10 mouse cellular contexts compared by ENCODE assay signal in the genomic region with DNA sequence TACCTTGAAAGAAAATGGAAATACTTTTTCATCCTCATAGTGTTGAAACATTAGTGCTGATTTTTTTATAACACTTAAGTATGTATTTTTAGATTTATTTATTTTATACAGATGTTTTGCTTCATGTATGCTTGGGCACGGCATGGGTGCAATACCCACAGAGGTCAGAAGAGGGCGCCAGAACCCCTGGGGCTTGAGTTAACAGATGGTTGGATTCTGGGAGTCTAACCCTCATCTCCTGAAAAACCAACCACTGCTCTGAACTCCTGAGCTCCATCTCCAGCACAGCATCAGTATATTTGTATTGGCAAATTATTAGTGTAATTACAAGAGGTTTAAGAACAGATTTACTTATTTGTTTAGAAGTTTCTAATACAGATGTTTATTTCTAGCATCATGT. TPM values are rescaled to one million over a fixed set of nuclear protein-coding genes. Genes with fewer than 3 reads are reported as not detected.
DNase-seq lines count a peak whose midpoint lies in the region; ATAC-seq and TF ChIP-seq lines count a peak whose summit lies in the region.
"Had no signal": no experiment of that assay in that cellular context is flagged by ENCODE, and none has a peak within 500 bp of the region (broad histone marks: within the 10 kb centered on the region; RNA-seq: fewer than 3 reads in every experiment).

No protein-coding gene starts in this region.

- intact Hi-C loops in gastrocnemius, postnatal 14 days (cut with DNase I; ENCODE audit: low total_unique reads) = no loop called here

- no peaks in the 10 kb centered on the region for H3K9me3 ChIP-seq in kidney, embryonic 16.5 days (ENCODE audit: low read length)
- no peaks in the 10 kb centered on the region for H3K9me3 ChIP-seq in G1E (replicated peaks)
- H3K9me3 ChIP-seq: embryonic facial prominence, embryonic 15.5 days; lung, embryonic 15.5 days had no signal

- no peak for TF ChIP-seq POLR2A in cerebellum, adult 2 months (IDR thresholded peaks at IDR 0.05; ENCODE audit: borderline replicate concordance, insufficient read depth, low read length)

- no peaks in the 10 kb centered on the region for H3K27me3 ChIP-seq in kidney, embryonic 16.5 days (ENCODE audit: insufficient read depth, low read length)
- 0 out of 2 replicates have a peak, but pooled peaks cover 3% of the 10 kb centered on the region for H3K27me3 ChIP-seq in G1E (ENCODE audit: insufficient read depth, low read length)
- no peaks in the 10 kb centered on the region for H3K27me3 ChIP-seq in cerebellum, adult 2 months (ENCODE audit: control insufficient read depth, insufficient read depth, low read length)
- H3K27me3 ChIP-seq: embryonic facial prominence, embryonic 15.5 days; lung, embryonic 15.5 days had no signal

- no peak overlapping the region for H3K4me2 ChIP-seq in kidney, embryonic 16.5 days (replicated peaks; ENCODE audit: low read depth, low read length)
- H3K4me2 ChIP-seq: embryonic facial prominence, embryonic 15.5 days; lung, embryonic 15.5 days had no signal

- TF ChIP-seq CTCF in G1E (IDR thresholded peaks at IDR 0.05; ENCODE audit: low read depth, low read length) = peak; percentile 77
- peak; percentile 81 for TF ChIP-seq CTCF in cerebellum, adult 2 months (IDR thresholded peaks at IDR 0.05; ENCODE audit: borderline replicate concordance, insufficient read depth, low read depth, low read length)

- H3K9ac ChIP-seq in kidney, embryonic 16.5 days (replicated peaks; ENCODE audit: low read length) = no peak overlapping the region
- H3K9ac ChIP-seq: embryonic facial prominence, embryonic 15.5 days; lung, embryonic 15.5 days had no signal

- ATAC-seq in kidney, embryonic 16.5 days (ENCODE audit: low FRiP score, low TSS enrichment) = no peak
- ATAC-seq in G1E (ENCODE audit: extremely low read depth, insufficient number of reproducible peaks, low FRiP score, poor library complexity, severe bottlenecking) = no peak

- WGBS in kidney, embryonic 16.5 days = 5% methylated on average over 2 of the region's 2 CpGs
- WGBS in cerebellum, adult 2 months = 5% methylated on average over 2 of the region's 2 CpGs

- peak; percentile 55 for DNase-seq in kidney, adult 11 months
- no peak for DNase-seq in G1E (ENCODE audit: low spot score)
- peak in 1 of 2 experiments; percentile 64 for DNase-seq in cerebellum, adult 2 months
- DNase-seq in gastrocnemius, postnatal 14 days = peak; percentile 60
- DNase-seq in layer of hippocampus, postnatal 10 days (ENCODE audit: low spot score in 2 of 2) = peak; percentile 62 to 66
- DNase-seq in naive thymus-derived CD4-positive, alpha-beta T cell, adult 2 months (ENCODE audit: low read depth) = peak; percentile 90
- DNase-seq in testis, postnatal 14 days (ENCODE audit: low spot score) = peak; percentile 31

- no peaks in the 10 kb centered on the region for H3K36me3 ChIP-seq in kidney, embryonic 16.5 days (ENCODE audit: insufficient read depth, low read length)
- no peaks in the 10 kb centered on the region for H3K36me3 ChIP-seq in G1E (replicated peaks)
- H3K36me3 ChIP-seq: embryonic facial prominence, embryonic 15.5 days; lung, embryonic 15.5 days had no signal

- no peaks in the 10 kb centered on the region for H3K4me1 ChIP-seq in kidney, embryonic 16.5 days (ENCODE audit: insufficient read depth, low read length)
- no peaks in the 10 kb centered on the region; the same call in 1 of the 2 replicates for H3K4me1 ChIP-seq in G1E (ENCODE audit: insufficient read depth, low read depth, low read length)
- H3K4me1 ChIP-seq in cerebellum, adult 2 months (ENCODE audit: control insufficient read depth, insufficient read depth, low read length) = no peaks in the 10 kb centered on the region
- H3K4me1 ChIP-seq: embryonic facial prominence, embryonic 15.5 days had no signal

- H3K27ac ChIP-seq in kidney, embryonic 16.5 days (ENCODE audit: low read length) = no peak overlapping the region
- no peak overlapping the region for H3K27ac ChIP-seq in cerebellum, adult 2 months (ENCODE audit: insufficient read depth, low read length)
- H3K27ac ChIP-seq: embryonic facial prominence, embryonic 15.5 days; lung, embryonic 15.5 days had no signal

- H3K4me3 ChIP-seq in kidney, embryonic 16.5 days (ENCODE audit: low read length) = no peak overlapping the region
- H3K4me3 ChIP-seq in G1E (ENCODE audit: low read depth, low read length) = no peak overlapping the region
- H3K4me3 ChIP-seq in cerebellum, adult 2 months (replicated peaks; ENCODE audit: insufficient read depth, low read depth, low read length) = no peak overlapping the region
- H3K4me3 ChIP-seq: embryonic facial prominence, embryonic 15.5 days; lung, embryonic 15.5 days had no signal

RNA-seq across cellular contexts. Expression of a gene that starts 16.2 kb away (rescaled TPM):
- polyA plus RNA-seq in kidney, embryonic 16.5 days (2015; fragmentation: Nextera tagmentation; extraction: Ambion mirVana) = not detected in 2 replicates
- total RNA-seq in G1E (2014; fragmentation: Nextera tagmentation) (not detected in 2 replicates), G1E (2017) (not detected in 2 replicates)
- polyA plus RNA-seq in G1E (2012) = not detected in 2 replicates
- polyA plus RNA-seq in cerebellum, adult 2 months (2012; rRNA removed) = not detected in 2 replicates
- total RNA-seq in gastrocnemius, postnatal 14 days (2021) = not detected
- not detected for total RNA-seq in layer of hippocampus, postnatal 10 days (2021)
- polyA plus RNA-seq: embryonic facial prominence, embryonic 15.5 days; lung, embryonic 15.5 days had no signal

RNA-seq across cellular contexts. Expression of a gene that starts 16.2 kb away (rescaled TPM):
- 95.4 and 97.6 TPM in 2 replicates for polyA plus RNA-seq in kidney, embryonic 16.5 days (2015; fragmentation: Nextera tagmentation; extraction: Ambion mirVana)
- total RNA-seq in G1E (2014; fragmentation: Nextera tagmentation) (63.5 and 64.7 TPM in 2 replicates), G1E (2017) (95.4 and 115 TPM in 2 replicates)
- polyA plus RNA-seq in G1E (2012) = 5.6 and 6.3 TPM in 2 replicates
- polyA plus RNA-seq in cerebellum, adult 2 months (2012; rRNA removed) = 43.6 and 44.7 TPM in 2 replicates
- 10 to 100 TPM; 51.0 to 57.1 TPM for total RNA-seq in gastrocnemius, postnatal 14 days (2021)
- 100 to 1,000 TPM; 102 to 104 TPM for total RNA-seq in layer of hippocampus, postnatal 10 days (2021)

RNA-seq across cellular contexts. Expression of a gene that starts 16.9 kb away (rescaled TPM):
- polyA plus RNA-seq in kidney, embryonic 16.5 days (2015; fragmentation: Nextera tagmentation; extraction: Ambion mirVana) = 1.3 and 1.4 TPM in 2 replicates
- not detected in 2 replicates for total RNA-seq in G1E (2014; fragmentation: Nextera tagmentation)
- total RNA-seq in G1E (2017) = 0.33 and 0.46 TPM in 2 replicates
- polyA plus RNA-seq in G1E (2012) = 0.08 and 0.22 TPM in 2 replicates
- 0.59 and 1.2 TPM in 2 replicates for polyA plus RNA-seq in cerebellum, adult 2 months (2012; rRNA removed)
- under 1 TPM in 1 of 2 experiments, not detected in 1; 0.41 TPM for total RNA-seq in gastrocnemius, postnatal 14 days (2021)
- total RNA-seq in layer of hippocampus, postnatal 10 days (2021) = 1 to 10 TPM; 1.2 to 1.3 TPM

RNA-seq across cellular contexts. Expression of a gene that starts 21.4 kb away (rescaled TPM):
- polyA plus RNA-seq in kidney, embryonic 16.5 days (2015; fragmentation: Nextera tagmentation; extraction: Ambion mirVana) = 0.31 and 0.36 TPM in 2 replicates
- total RNA-seq in G1E (2014; fragmentation: Nextera tagmentation) = not detected in 2 replicates
- not detected in 2 replicates for total RNA-seq in G1E (2017)
- not detected in 2 replicates for polyA plus RNA-seq in G1E (2012)
- not detected in 2 replicates for polyA plus RNA-seq in cerebellum, adult 2 months (2012; rRNA removed)
- not detected for total RNA-seq in gastrocnemius, postnatal 14 days (2021)
- total RNA-seq in layer of hippocampus, postnatal 10 days (2021) = not detected

RNA-seq across cellular contexts. Expression of a gene that starts 35.2 kb away (rescaled TPM):
- not detected in 2 replicates for polyA plus RNA-seq in kidney, embryonic 16.5 days (2015; fragmentation: Nextera tagmentation; extraction: Ambion mirVana)
- total RNA-seq in G1E (2014; fragmentation: Nextera tagmentation) (not detected in 2 replicates), G1E (2017) (not detected in 2 replicates)
- not detected in 2 replicates for polyA plus RNA-seq in G1E (2012)
- polyA plus RNA-seq in cerebellum, adult 2 months (2012; rRNA removed) = not detected in 2 replicates
- total RNA-seq in gastrocnemius, postnatal 14 days (2021) = not detected
- not detected for total RNA-seq in layer of hippocampus, postnatal 10 days (2021)
